Mouse (Mus musculus) heart, embryonic 10.5 days (tissue): Measurements from ENCODE around the gene Dusp9. TPM values are rescaled to one million over a fixed set of nuclear protein-coding genes. Genes with fewer than 3 reads are reported as not detected.

ENCODE experiments used
- DNase-seq: peaks from one replicate; pipeline ENCODE4 v3.0.0-alpha.2; 2017; ENCODE audit warnings: low spot score
- H3K27ac ChIP-seq: fragments of 300-500 bp; sonication (generic); 2 replicates; pipeline ENCODE4 v1.5.1; 2016; ENCODE audit warnings: mild to moderate bottlenecking
- H3K27me3 ChIP-seq: fragments of 300-500 bp; sonication (generic); 2 replicates; pipeline ENCODE4 v1.6.1; 2016; ENCODE audit warnings: mild to moderate bottlenecking; ENCODE audit not compliant: poor library complexity, insufficient read depth, severe bottlenecking
- H3K36me3 ChIP-seq: fragments of 300-500 bp; sonication (generic); 2 replicates; pipeline ENCODE4 v1.6.1; 2016; ENCODE audit warnings: mild to moderate bottlenecking, moderate library complexity
- H3K4me1 ChIP-seq: fragments of 300-500 bp; sonication (generic); 2 replicates; pipeline ENCODE4 v1.6.1; 2016; ENCODE audit warnings: mild to moderate bottlenecking
- H3K4me3 ChIP-seq: fragments of 300-500 bp; sonication (generic); 2 replicates; pipeline ENCODE4 v1.5.1; 2016; ENCODE audit warnings: mild to moderate bottlenecking, moderate library complexity
- H3K9me3 ChIP-seq: fragments of 300-500 bp; sonication (generic); 2 replicates; pipeline ENCODE4 v1.6.1; 2016; ENCODE audit warnings: mild to moderate bottlenecking, moderate library complexity
- WGBS: fragments of 180-500 bp; shearing (Covaris S2); methylation state at CpG from one replicate; pipeline ENCODE4 v1.1.7; 2016; 5-methylcytosine and 5-hydroxymethylcytosine counted together
- polyA plus RNA-seq: library from polyadenylated mRNA; unstranded; fragments of >200 nt; fragmentation: Nextera tagmentation; extraction: Ambion mirVana; gene quantifications from 2 replicates; pipeline ENCODE4 v1.2.1, GENCODE M21; 2016

Gene Dusp9
- polyA plus RNA-seq, 1 experiment from 2014 or later = 65.3 TPM

DNA sequence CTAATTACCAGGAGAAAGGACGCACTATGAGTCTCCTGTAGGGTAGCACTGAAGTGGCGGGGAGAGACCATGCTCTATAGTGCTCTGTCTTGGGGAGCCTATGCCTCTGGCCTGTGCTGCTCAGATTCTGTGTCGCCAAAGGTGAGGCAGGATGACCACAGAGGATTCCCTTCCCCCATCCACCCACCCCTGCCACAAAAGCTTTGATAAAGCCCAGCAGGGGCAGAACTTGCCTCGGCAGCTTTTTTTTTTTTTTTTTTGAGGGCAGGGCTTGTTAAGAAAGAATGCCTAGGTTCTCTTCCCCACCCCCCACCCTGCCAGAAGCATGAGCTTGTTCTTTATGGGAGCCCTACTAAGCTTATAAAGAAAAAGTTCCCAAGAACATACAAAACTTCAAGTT, 5.9 kb downstream of the Dusp9 start:
- Histone ChIP-seq H3K27ac (no peak overlapping the region), H3K9me3 (no peaks in the 10 kb centered on the region), H3K27me3 (peaks cover 25% of the 10 kb centered on the region), H3K4me3 (no peak overlapping the region), H3K36me3 (no peaks in the 10 kb centered on the region; the same call in 1 of the 2 replicates), H3K4me1 (no peaks in the 10 kb centered on the region)
- WGBS = 15% methylated on average over 4 of the region's 4 CpGs
- no peak for DNase-seq

DNA sequence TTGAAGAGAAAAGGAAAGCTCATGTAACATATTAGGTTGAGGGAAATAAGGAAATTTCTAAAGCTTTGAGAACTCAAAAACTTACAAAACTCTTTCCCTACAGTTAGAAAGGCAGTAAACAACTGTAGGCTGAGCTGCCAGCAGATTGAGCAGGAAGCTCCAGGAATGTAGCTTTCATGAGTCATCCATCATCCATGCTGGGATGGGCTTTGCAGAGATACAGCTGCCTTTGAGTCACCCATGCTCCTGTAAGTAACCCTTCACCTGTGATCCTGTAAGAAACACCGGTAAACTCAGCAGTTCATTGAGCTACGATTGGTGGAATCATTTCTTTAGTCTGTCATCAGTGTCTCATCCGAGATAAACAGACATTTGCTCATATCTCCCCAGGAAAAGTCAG, 11.7 kb downstream of the Dusp9 start:
- Histone ChIP-seq H3K27ac (no peak overlapping the region), H3K4me3 (no peak overlapping the region), H3K4me1 (no peaks in the 10 kb centered on the region), H3K36me3 (no peaks in the 10 kb centered on the region), H3K27me3 (0 out of 2 replicates have a peak, but pooled peaks cover 5% of the 10 kb centered on the region), H3K9me3 (no peaks in the 10 kb centered on the region)
- 62% methylated on average over 3 of the region's 3 CpGs for WGBS
- no peak for DNase-seq

DNA sequence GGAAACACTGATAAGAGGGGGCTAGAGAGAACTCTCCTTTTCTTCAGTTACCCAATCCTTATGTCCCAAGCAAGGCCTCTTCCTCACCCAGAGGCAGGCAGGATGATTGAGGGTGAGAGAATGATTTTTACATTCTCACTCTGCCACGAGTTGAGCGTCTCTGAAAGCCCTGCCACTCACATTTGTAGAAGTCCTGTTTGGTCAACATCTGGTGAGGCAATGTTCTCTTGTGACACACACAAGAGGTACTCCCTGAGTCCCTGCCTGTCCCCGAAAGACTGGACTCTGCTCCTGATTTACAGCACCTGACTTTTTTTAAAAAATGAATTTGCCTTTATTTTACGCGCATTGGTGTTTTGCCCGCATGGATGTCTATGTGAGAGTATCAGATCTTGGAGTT, 14.2 kb downstream of the Dusp9 start:
- Histone ChIP-seq H3K27me3 (peaks cover 28% of the 10 kb centered on the region; the same call in 1 of the 2 replicates), H3K9me3 (no peaks in the 10 kb centered on the region), H3K4me3 (no peak overlapping the region), H3K36me3 (no peaks in the 10 kb centered on the region), H3K27ac (no peak overlapping the region), H3K4me1 (no peaks in the 10 kb centered on the region)
- DNase-seq = no peak
- WGBS = 75% methylated on average over 6 of the region's 6 CpGs

DNA sequence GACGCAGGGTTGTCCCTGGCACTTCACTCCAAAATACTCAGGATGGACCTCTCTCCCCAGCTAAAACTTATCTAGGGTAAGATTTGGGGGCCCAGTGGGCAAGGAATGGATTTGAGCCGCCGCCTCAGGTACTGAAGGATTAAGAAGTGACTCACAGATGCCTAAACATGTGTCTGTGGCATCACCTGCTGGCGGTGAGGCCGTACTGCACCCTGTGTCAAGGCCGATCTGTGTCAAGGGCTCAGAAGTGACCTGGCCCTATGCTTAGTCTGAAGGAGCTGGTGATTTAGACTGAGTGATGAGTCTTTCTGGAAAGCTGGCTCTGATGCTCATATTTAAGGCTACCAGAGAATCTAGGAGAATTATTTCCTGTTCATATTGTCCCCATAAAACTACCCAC, 15.0 kb downstream of the Dusp9 start:
- H3K4me3 ChIP-seq = no peak overlapping the region
- WGBS = 14% methylated on average over 6 of the region's 6 CpGs
- H3K27ac ChIP-seq = no peak overlapping the region
- H3K27me3 ChIP-seq = peaks cover 35% of the 10 kb centered on the region; the same call in 1 of the 2 replicates
- no peaks in the 10 kb centered on the region for H3K9me3 ChIP-seq
- peak; percentile 82 for DNase-seq
- no peaks in the 10 kb centered on the region for H3K36me3 ChIP-seq
- H3K4me1 ChIP-seq = no peaks in the 10 kb centered on the region

DNA sequence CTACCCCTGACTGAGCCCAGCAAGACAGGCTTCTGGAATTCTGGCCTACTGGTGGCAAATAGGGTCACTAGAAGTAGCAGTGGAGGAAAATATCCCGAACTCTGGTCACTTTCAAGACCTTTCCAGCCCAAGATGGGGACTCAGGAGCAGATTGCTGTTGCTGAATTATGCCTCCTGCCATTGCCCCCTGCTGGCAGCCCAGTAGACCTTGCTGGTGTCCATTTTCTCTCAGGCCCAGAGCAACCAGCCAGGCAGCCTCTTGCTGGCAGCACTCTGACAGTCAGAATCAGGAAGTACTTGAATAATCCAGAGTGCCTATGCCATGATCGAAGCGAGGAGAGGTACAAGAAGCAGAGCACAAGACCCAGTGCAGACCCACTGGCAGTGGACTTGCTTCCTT, 16.3 kb downstream of the Dusp9 start:
- Histone ChIP-seq H3K36me3 (no peaks in the 10 kb centered on the region), H3K4me1 (no peaks in the 10 kb centered on the region), H3K27ac (no peak overlapping the region), H3K4me3 (no peak overlapping the region), H3K27me3 (peaks cover 46% of the 10 kb centered on the region; the same call in 1 of the 2 replicates), H3K9me3 (no peaks in the 10 kb centered on the region)
- DNase-seq = no peak
- WGBS = 72% methylated on average over 3 of the region's 3 CpGs

DNA sequence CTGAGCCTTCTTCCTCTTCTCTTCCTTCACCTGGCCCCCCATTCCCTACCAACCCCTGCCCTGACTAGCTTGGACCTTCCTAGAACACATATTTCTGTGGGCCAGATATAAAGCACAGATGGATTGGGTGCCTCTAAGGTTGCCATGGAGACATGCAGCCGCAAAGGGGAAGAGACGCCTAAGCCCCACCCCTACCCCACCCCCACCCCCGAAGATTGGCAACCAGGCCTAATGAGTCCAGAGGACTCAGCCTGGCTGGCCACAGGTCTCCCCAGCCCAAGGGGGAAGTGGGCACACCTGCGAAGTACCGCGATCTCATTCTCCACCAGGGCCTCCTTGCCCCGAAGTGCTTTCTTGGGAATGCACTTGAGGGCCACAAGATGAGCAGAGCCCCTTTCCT, 19.2 kb downstream of the Dusp9 start:
- Histone ChIP-seq H3K9me3 (no peaks in the 10 kb centered on the region), H3K4me1 (no peaks in the 10 kb centered on the region), H3K36me3 (no peaks in the 10 kb centered on the region), H3K27ac (no peak overlapping the region), H3K4me3 (no peak overlapping the region), H3K27me3 (peaks cover 50% of the 10 kb centered on the region; the same call in 1 of the 2 replicates)
- DNase-seq = no peak
- WGBS = 46% methylated on average over 7 of the region's 7 CpGs

DNA sequence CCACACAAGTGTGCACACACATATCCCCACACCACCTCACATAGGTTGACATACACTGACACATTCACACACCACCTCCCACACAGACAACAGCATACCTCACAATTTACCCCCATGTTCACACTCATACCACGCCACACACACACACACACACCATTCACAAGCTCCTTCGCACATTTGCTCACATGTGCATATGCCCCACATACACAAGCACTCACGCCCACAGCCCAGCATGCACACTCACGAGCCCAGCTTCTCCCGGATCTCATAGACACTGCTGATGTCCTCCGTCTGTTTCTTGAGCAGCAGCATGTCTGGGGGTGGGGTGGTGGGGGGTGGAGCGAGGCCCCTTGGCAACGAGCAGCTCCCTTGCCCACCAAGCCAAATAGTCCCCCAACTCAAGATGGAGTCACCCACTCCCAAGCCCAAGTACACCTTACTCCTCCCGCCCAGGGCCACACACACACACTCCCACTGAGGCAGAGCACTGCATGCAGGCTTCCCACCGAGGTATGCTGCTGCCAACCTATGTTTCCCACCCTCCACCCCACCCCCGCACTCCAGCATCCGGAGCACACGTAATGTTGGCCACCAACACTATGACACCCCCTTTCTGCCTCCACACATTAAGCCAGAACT, 19.8 kb downstream of the Dusp9 start:
- Histone ChIP-seq H3K4me1 (no peaks in the 10 kb centered on the region), H3K36me3 (no peaks in the 10 kb centered on the region), H3K27me3 (peaks cover 50% of the 10 kb centered on the region; the same call in 1 of the 2 replicates), H3K9me3 (no peaks in the 10 kb centered on the region), H3K4me3 (peak overlapping the region; percentile 60; the same call in 1 of the 2 replicates), H3K27ac (peak overlapping the region; percentile 78; the same call in 1 of the 2 replicates)
- peak; percentile 47 for DNase-seq
- 58% methylated on average over 13 of the region's 13 CpGs for WGBS

DNA sequence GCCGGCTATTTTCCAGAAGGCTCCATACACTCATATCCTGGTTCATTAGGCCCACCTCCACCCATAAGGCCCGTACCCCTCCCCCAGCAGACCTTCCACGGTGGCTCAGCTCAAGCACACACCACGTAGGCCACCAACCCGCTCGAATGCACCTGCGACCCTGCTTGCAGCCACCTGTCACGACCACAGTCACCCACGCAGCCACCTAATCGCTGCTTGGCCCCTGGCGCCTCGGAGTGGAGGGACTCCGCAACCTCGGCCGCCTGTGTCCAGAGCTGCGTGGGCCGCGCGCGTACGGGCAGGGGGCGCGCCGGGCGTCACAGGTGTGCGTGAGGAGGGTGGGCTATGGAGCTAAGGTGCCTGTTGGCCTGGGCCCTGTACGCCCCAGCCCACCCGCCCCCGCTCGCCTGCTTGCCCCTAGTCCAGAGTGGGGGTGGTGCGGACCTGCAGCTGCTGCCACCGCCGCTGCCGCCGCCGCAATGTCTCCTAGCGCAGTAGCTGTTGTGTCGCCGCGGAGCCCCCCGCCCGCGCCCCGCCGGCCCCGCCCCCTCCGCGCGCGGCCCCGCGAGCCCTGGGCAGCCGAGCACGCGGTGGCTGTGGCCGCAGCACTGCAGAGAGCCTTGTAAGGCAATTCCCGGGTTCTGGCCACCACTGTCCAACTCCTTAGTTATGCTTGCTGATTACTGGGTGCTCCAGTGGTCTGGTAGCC, 20.5 kb downstream of the Dusp9 start, which contains the start of gene Pnck:
TSS of gene Pnck (minus strand) at position 543 of the 709 bp plus-strand sequence.
- H3K4me1 ChIP-seq = no peaks in the 10 kb centered on the region
- WGBS = 25% methylated on average over 45 of the region's 57 CpGs
- DNase-seq = peak; percentile 74

DNA sequence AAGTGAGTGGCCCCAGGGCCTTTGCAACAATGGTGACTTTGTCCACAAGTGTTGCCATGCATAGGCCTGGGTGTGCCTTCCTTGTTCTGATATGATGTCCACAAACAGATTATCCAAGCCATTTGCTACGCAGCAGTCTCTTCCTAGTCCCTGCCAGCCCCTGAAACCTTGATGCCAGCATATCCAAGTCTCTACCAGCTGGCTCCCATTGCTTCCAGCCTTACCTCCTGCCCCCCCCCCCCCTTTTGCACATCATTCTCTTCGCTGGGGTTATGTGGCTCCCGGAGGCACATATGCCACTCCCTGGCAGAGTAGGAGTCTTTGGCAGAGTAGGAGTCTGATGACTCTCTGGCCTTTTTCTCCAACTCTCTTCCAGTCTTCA, 21.1 kb downstream of the Dusp9 start:
- 64% methylated on average over 3 of the region's 3 CpGs for WGBS
- Histone ChIP-seq H3K9me3 (no peaks in the 10 kb centered on the region), H3K27ac (peak overlapping the region; percentile 78), H3K4me1 (no peaks in the 10 kb centered on the region), H3K27me3 (peaks cover 50% of the 10 kb centered on the region; the same call in 1 of the 2 replicates), H3K4me3 (peak overlapping the region; percentile 60), H3K36me3 (no peaks in the 10 kb centered on the region)
- peak; percentile 58 for DNase-seq

More for the DNA sequence above, 20.5 kb downstream of the Dusp9 start, which contains the start of gene Pnck:
- no peaks in the 10 kb centered on the region for H3K36me3 ChIP-seq
- H3K4me3 ChIP-seq = peak within 1 kb of the TSS; percentile 60
- peak within 1 kb of the TSS; percentile 78 for H3K27ac ChIP-seq
- H3K9me3 ChIP-seq = no peaks in the 10 kb centered on the region
- H3K27me3 ChIP-seq = peaks cover 50% of the 10 kb centered on the region; the same call in 1 of the 2 replicates

DNA sequence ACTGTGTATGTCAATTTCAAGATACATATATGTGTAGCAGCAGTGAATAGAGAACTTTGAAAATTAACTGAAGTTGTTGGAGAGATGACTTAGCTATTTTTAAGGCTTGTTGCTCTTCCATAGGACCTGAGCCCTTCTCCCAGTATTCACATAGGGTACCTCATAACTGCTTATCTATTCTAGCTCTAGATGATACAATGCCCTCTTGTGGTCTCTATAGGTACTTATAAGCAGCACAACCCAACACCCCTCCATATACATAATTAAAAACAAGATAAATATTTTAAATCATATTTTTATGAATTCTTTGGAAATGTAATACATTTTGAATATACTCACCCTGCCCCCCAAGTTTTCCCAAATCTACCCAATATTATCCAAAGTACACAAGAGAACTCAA, 23.9 kb downstream of the Dusp9 start:
- H3K9me3 ChIP-seq = no peaks in the 10 kb centered on the region
- H3K4me1 ChIP-seq = no peaks in the 10 kb centered on the region
- H3K4me3 ChIP-seq = no peak overlapping the region
- H3K36me3 ChIP-seq = no peaks in the 10 kb centered on the region
- H3K27ac ChIP-seq = no peak overlapping the region
- no peak for DNase-seq
- peaks cover 25% of the 10 kb centered on the region; the same call in 1 of the 2 replicates for H3K27me3 ChIP-seq

DNA sequence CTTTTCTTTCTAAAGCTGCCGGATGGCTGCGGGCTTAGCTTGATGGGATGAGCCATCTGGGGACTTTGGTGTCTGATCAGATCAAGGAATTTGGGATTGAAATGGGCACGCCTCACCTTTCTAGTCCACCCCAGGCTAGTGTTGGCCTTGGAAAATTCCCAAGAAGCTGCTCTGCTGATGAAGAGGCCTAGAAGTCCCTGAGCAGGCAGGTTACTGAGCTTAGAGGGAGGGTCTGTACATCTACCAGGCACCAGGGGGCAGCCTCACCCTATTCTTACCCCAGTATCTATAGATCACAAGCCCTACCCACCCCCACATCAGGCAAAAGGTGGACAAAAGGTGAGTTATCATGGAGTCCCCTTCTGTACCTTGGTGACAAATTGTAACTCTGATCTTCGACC, 32.8 kb downstream of the Dusp9 start:
- 52% methylated on average over 4 of the region's 4 CpGs for WGBS

DNA sequence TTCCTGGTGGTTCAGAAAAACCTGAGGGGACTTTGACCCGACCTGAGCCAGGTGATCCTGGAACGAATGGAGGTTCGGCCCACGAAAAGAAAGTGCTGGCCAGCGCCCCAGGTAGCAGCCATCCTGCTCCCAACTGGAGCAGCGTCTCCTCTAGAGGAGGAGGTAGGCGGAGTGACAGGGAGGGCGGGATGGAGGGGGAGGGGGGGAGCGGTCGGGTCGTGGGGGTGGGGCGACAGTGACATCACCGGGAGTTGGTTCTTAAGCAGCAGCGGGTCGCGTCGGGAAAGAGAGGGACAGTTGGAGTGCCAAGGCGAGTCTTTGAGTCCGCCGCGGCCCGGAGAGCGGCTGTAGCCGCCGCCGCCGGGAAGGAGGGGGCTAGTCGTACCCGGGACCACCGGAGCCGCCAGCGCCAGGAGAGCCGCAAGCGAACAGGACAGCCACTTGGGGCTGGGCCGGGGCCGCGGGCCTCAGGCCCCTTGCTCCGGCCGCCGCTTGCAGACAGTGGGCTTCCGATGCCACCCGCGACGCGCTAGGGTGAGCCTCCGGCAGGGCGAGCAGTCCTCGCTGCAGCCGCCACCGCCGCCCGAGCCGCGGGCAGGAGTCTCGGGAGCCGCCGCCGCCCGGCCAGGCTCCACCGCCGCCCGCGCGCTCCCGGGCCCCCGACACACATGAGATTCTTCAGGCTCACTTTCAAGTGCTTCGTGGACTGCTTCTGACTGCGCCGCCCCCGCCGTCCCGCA, 33.8 kb downstream of the Dusp9 start, which contains the start of gene Slc6a8:
TSS of gene Slc6a8 (plus strand) at position 272 of the 740 bp plus-strand sequence.
- Histone ChIP-seq H3K36me3 (peaks cover 17% of the 10 kb centered on the region), H3K27me3 (peaks cover 24% of the 10 kb centered on the region), H3K27ac (peak within 1 kb of the TSS; percentile 89), H3K9me3 (no peaks in the 10 kb centered on the region), H3K4me1 (0 out of 2 replicates have a peak, but pooled peaks cover 6% of the 10 kb centered on the region), H3K4me3 (peak within 1 kb of the TSS; percentile 68)
- WGBS = 8% methylated on average over 56 of the region's 72 CpGs
- DNase-seq = peak; percentile 87

More for the DNA sequence above, 32.8 kb downstream of the Dusp9 start:
- H3K27ac ChIP-seq = no peak overlapping the region
- 0 out of 2 replicates have a peak, but pooled peaks cover 6% of the 10 kb centered on the region for H3K4me1 ChIP-seq
- H3K9me3 ChIP-seq = no peaks in the 10 kb centered on the region
- peaks cover 24% of the 10 kb centered on the region for H3K27me3 ChIP-seq
- H3K4me3 ChIP-seq = peak overlapping the region; percentile 68; the same call in 1 of the 2 replicates
- peaks cover 8% of the 10 kb centered on the region for H3K36me3 ChIP-seq
- no peak for DNase-seq
